Mouse (Mus musculus) thymus, postnatal 10 days (tissue): ENCODE measurements around the gene Dcakd.

Experiments used
- DNase-seq, 2 experiments: peaks; one replicate each; pipeline ENCODE4 v3.0.0; 2021; ENCODE audit warnings: low spot score in 2 of 2

The Dcakd gene

GRCm38 (mm10) chr11:102945306-102946264 lies 82.5 kb downstream of the Dcakd start:
- no peak for DNase-seq
